Mouse (Mus musculus) central nervous system, embryonic 14 days (tissue): ENCODE measurements around the gene Smarce1. TPM values are rescaled to one million over a fixed set of nuclear protein-coding genes. Genes with fewer than 3 reads are reported as not detected.

Source experiments
- polyA plus RNA-seq: library from polyadenylated mRNA; depleted of rRNA; stranded (reverse); fragments of >200 nt; gene quantifications from 2 replicates; pipeline ENCODE4 v1.2.3, GENCODE M21; 2012; rRNA removed

The Smarce1 gene
- polyA plus RNA-seq, result 293 and 337 TPM in 2 replicates

GRCm38 (mm10) chr11:99230261-99231048 is at the start of gene Smarce1:
TSS of gene Smarce1 (minus strand) at chr11:99231017.

DNA sequence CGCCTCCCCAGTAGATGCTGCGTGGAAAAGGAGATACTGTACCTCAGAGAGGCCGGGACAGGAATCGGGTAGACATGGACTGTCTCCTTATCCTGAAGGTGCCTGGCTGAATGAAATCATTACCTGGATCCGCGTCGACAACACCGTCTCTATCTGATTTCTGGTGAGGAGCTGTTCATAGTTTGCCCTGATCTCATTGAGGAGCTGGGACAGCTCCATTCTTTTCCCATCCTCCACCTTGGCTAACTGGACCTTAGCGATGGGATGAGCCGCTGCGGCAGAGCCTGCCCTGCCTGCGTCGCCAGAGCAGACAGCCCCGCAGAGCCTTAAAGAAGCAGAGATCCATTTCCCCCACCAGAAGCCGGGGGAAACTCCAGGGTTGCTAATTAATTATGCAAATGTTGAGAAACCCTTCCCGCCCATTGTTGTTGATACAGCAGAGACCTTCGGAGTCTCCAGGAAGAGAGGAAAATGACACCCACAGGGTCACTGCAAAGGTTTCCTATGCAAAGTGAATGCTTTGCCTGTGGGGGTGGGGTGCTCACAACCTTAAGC is 13.1 kb upstream of the Smarce1 start, which contains the start of gene Krt222:
Gene Krt222 (minus strand): TSS at position 266 of the 555 bp plus-strand sequence.

Other genes with a start within 250 kb of the Smarce1 start
- 1.5 and 2.3 TPM in 2 replicates for gene Gjd3, start 248.0 kb downstream of the Smarce1 start, polyA plus RNA-seq
- gene Top2a, start 206.8 kb downstream of the Smarce1 start, polyA plus RNA-seq, result 78.7 and 104 TPM in 2 replicates
- gene Igfbp4, start 189.8 kb downstream of the Smarce1 start, polyA plus RNA-seq, result 178 and 324 TPM in 2 replicates
- gene Tns4, start 141.7 kb downstream of the Smarce1 start, polyA plus RNA-seq, result 0.14 and 0.23 TPM in 2 replicates
- 0.22 and 0.45 TPM in 2 replicates for gene Ccr7, start 75.9 kb downstream of the Smarce1 start, polyA plus RNA-seq
- gene Krt222, start 13.1 kb upstream of the Smarce1 start, polyA plus RNA-seq, result 1.5 and 1.6 TPM in 2 replicates
- gene Krt24, start 54.2 kb upstream of the Smarce1 start, polyA plus RNA-seq, result 0.04 and 0.09 TPM in 2 replicates
- 0.06 and 0.07 TPM in 2 replicates for gene Krt25, start 91.9 kb upstream of the Smarce1 start, polyA plus RNA-seq
- 0.09 and 0.12 TPM in 2 replicates for gene Krt26, start 106.9 kb upstream of the Smarce1 start, polyA plus RNA-seq
- 0.07 and 0.09 TPM in 2 replicates for gene Krt27, start 120.1 kb upstream of the Smarce1 start, polyA plus RNA-seq
- 0.15 and 0.26 TPM in 2 replicates for gene Krt28, start 143.9 kb upstream of the Smarce1 start, polyA plus RNA-seq
- 15.8 and 24.0 TPM in 2 replicates for gene Krt10, start 158.3 kb upstream of the Smarce1 start, polyA plus RNA-seq
- 0.07 and 0.14 TPM in 2 replicates for gene Krt12, start 191.2 kb upstream of the Smarce1 start, polyA plus RNA-seq
- 0.08 and 0.09 TPM in 2 replicates for gene Krt20, start 207.1 kb upstream of the Smarce1 start, polyA plus RNA-seq